ENCODE assay signal across 11 mouse cellular contexts in the genomic region with DNA sequence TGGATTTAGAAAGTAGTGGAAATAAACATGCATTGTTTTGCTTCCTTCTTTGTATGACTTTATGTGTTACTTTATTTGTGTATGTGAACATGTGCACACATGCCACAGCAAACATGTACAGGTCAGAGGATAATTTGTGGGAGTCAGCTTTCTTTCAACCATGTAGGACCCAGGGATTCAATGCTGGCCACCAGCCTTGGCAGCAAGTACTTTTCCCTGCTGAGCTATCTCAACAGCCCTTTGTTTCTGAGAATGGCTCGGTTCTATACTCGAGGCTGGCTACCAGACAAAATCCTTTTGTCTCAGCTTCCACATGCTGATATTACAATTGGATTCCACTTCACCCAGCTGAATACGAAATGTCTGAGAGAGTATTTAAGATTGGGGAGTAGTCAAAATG.
A peak's percentile ranks its signal among the peaks of the same experiment; 100 is the strongest.
DNase-seq lines count a peak whose midpoint lies in the region; ATAC-seq lines count a peak whose summit lies in the region.
"Had no signal": no experiment of that assay in that cellular context is flagged by ENCODE, and none has a peak within 500 bp of the region (broad histone marks: within the 10 kb centered on the region; RNA-seq: fewer than 3 reads in every experiment).

No protein-coding gene starts in this region.

- H3K4me3 ChIP-seq in hindbrain, embryonic 16.5 days (ENCODE audit: low read length) = no peak overlapping the region
- no peak overlapping the region for H3K4me3 ChIP-seq in kidney, embryonic 15.5 days (replicated peaks)
- H3K4me3 ChIP-seq: liver, embryonic 12.5 days had no signal

- ATAC-seq in hindbrain, embryonic 16.5 days = peak; percentile 57; the same call in 1 of the 2 replicates
- no peak for ATAC-seq in kidney, embryonic 15.5 days (replicated peaks; ENCODE audit: low FRiP score)
- ATAC-seq: liver, embryonic 12.5 days had no signal

- H3K36me3 ChIP-seq in hindbrain, embryonic 16.5 days (ENCODE audit: control insufficient read depth, insufficient read depth, low read length) = no peaks in the 10 kb centered on the region
- no peaks in the 10 kb centered on the region for H3K36me3 ChIP-seq in kidney, embryonic 15.5 days
- H3K36me3 ChIP-seq: liver, embryonic 12.5 days had no signal

- no peaks in the 10 kb centered on the region; the same call in 1 of the 2 replicates for H3K27me3 ChIP-seq in hindbrain, embryonic 16.5 days (replicated peaks; ENCODE audit: control insufficient read depth, insufficient read depth, low read length)
- H3K27me3 ChIP-seq in kidney, embryonic 15.5 days = no peaks in the 10 kb centered on the region
- H3K27me3 ChIP-seq: liver, embryonic 12.5 days had no signal

- H3K9ac ChIP-seq in hindbrain, embryonic 16.5 days (ENCODE audit: low read depth, low read length) = no peak overlapping the region
- no peak overlapping the region for H3K9ac ChIP-seq in kidney, embryonic 15.5 days
- H3K9ac ChIP-seq: liver, embryonic 12.5 days had no signal

- WGBS in hindbrain, embryonic 16.5 days = 13% methylated on average over 3 of the region's 3 CpGs
- 53% methylated on average over 3 of the region's 3 CpGs for WGBS in kidney, embryonic 15.5 days

- DNase-seq in cerebellum, postnatal 10 days = peak; percentile 6 to 35
- no peak for DNase-seq in cerebellum, adult 18-20 months
- DNase-seq in layer of hippocampus, adult 8-10 months (ENCODE audit: low spot score in 2 of 2) = peak; percentile 5 to 10
- DNase-seq in layer of hippocampus, postnatal 25 days (ENCODE audit: extremely low spot score in 1 of 2, low spot score in 1 of 2) = no peak
- peak; percentile 7 for DNase-seq in ZHBTc4 (ENCODE audit: low read depth, low spot score)
- no peak for DNase-seq in lung, adult 18-20 months
- DNase-seq: lung, postnatal 36 days had no signal

- no peaks in the 10 kb centered on the region for H3K9me3 ChIP-seq in hindbrain, embryonic 16.5 days (ENCODE audit: control insufficient read depth, low read length)
- H3K9me3 ChIP-seq in kidney, embryonic 15.5 days (replicated peaks) = no peaks in the 10 kb centered on the region
- H3K9me3 ChIP-seq: liver, embryonic 12.5 days had no signal

- H3K4me1 ChIP-seq in hindbrain, embryonic 16.5 days (ENCODE audit: control insufficient read depth, insufficient read depth, low read depth, low read length) = no peaks in the 10 kb centered on the region; the same call in 1 of the 2 replicates
- 0 out of 2 replicates have a peak, but pooled peaks cover under 1% of the 10 kb centered on the region for H3K4me1 ChIP-seq in kidney, embryonic 15.5 days
- H3K4me1 ChIP-seq: liver, embryonic 12.5 days had no signal

- H3K27ac ChIP-seq in hindbrain, embryonic 16.5 days (ENCODE audit: low read depth, low read length) = no peak overlapping the region
- H3K27ac ChIP-seq in kidney, embryonic 15.5 days = no peak overlapping the region
- H3K27ac ChIP-seq: kidney, postnatal 0 days; liver, embryonic 12.5 days had no signal

- no peak overlapping the region for H3K4me2 ChIP-seq in hindbrain, embryonic 16.5 days (ENCODE audit: low read length)
- H3K4me2 ChIP-seq in kidney, embryonic 15.5 days = no peak overlapping the region
- H3K4me2 ChIP-seq: liver, embryonic 12.5 days had no signal

Comparison
In these comparisons a context has a peak if more than half of its experiments do, and no peak if none do; other contexts are left out.
1. DNase-seq: peak in cerebellum, postnatal 10 days (2 of 2), layer of hippocampus, adult 8-10 months (2 of 2) and ZHBTc4 (single experiment); none in cerebellum, adult 18-20 months (0 of 2), layer of hippocampus, postnatal 25 days (0 of 2) and lung, adult 18-20 months (0 of 2).